In the genomic region with DNA sequence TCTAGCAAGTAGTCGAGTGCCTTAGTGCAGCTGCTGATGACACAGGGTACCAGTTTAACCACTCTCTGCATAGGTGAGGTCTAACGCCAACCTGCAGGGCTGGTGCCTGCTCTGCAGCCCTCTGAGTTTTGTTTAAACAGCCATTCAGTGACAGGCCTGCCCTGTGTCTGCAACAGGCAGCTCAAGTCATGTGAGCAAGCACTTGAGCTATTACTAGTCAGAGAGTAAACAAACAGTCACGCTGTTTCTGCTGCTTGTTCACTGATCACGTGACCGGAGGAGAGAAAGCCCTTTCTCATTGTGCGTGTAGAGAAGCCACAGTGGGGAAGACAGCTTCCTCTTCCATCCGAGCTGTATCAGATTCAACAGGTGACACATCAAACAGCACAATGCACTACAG, we compare ENCODE assay signal across 10 mouse cellular contexts.
DNase-seq lines count a peak whose midpoint lies in the region; ATAC-seq and TF ChIP-seq lines count a peak whose summit lies in the region.
"Had no signal": no experiment of that assay in that cellular context is flagged by ENCODE, and none has a peak within 500 bp of the region (broad histone marks: within the 10 kb centered on the region; RNA-seq: fewer than 3 reads in every experiment).

No protein-coding gene starts in this region.

- H3K9me3 ChIP-seq in embryonic facial prominence, embryonic 11.5 days (replicated peaks; ENCODE audit: control insufficient read depth, low read length): no peaks in the 10 kb centered on the region
- no peaks in the 10 kb centered on the region for H3K9me3 ChIP-seq in embryonic facial prominence, embryonic 10.5 days
- peaks cover 4% of the 10 kb centered on the region for H3K9me3 ChIP-seq in megakaryocyte, embryonic 14.5 days
- peaks cover 2% of the 10 kb centered on the region; the same call in 1 of the 2 replicates for H3K9me3 ChIP-seq in intestine, embryonic 16.5 days (ENCODE audit: control insufficient read depth, low read length)
- H3K9me3 ChIP-seq in midbrain, postnatal 0 days (ENCODE audit: low read length): no peaks in the 10 kb centered on the region

- no peaks in the 10 kb centered on the region; the same call in 1 of the 2 replicates for H3K4me1 ChIP-seq in embryonic facial prominence, embryonic 11.5 days (ENCODE audit: control insufficient read depth, insufficient read depth, low read length)
- peaks cover 16% of the 10 kb centered on the region for H3K4me1 ChIP-seq in embryonic facial prominence, embryonic 10.5 days
- peaks cover 6% of the 10 kb centered on the region; the same call in 1 of the 2 replicates for H3K4me1 ChIP-seq in megakaryocyte, embryonic 14.5 days
- H3K4me1 ChIP-seq in intestine, embryonic 16.5 days (ENCODE audit: control insufficient read depth, insufficient read depth, low read length): 0 out of 2 replicates have a peak, but pooled peaks cover 3% of the 10 kb centered on the region
- H3K4me1 ChIP-seq in midbrain, postnatal 0 days (ENCODE audit: insufficient read depth, low read length): no peaks in the 10 kb centered on the region

- H3K36me3 ChIP-seq in embryonic facial prominence, embryonic 11.5 days (replicated peaks; ENCODE audit: control insufficient read depth, insufficient read depth, low read depth, low read length): no peaks in the 10 kb centered on the region
- H3K36me3 ChIP-seq in embryonic facial prominence, embryonic 10.5 days (replicated peaks): no peaks in the 10 kb centered on the region
- no peaks in the 10 kb centered on the region for H3K36me3 ChIP-seq in megakaryocyte, embryonic 14.5 days (replicated peaks; ENCODE audit: low read length)
- no peaks in the 10 kb centered on the region for H3K36me3 ChIP-seq in intestine, embryonic 16.5 days (ENCODE audit: control insufficient read depth, insufficient read depth, low read length)
- H3K36me3 ChIP-seq in midbrain, postnatal 0 days (ENCODE audit: insufficient read depth, low read length): no peaks in the 10 kb centered on the region

- H3K27ac ChIP-seq in embryonic facial prominence, embryonic 11.5 days (replicated peaks; ENCODE audit: low read depth, low read length): no peak overlapping the region
- H3K27ac ChIP-seq in embryonic facial prominence, embryonic 10.5 days (replicated peaks): no peak overlapping the region
- no peak overlapping the region for H3K27ac ChIP-seq in intestine, embryonic 16.5 days (ENCODE audit: low read length)
- H3K27ac ChIP-seq in midbrain, postnatal 0 days (ENCODE audit: low read depth, low read length): no peak overlapping the region
- no peak overlapping the region for H3K27ac ChIP-seq in left cerebral cortex, adult 2 months
- H3K27ac ChIP-seq: liver, embryonic 14.5 days had no signal

- WGBS in embryonic facial prominence, embryonic 11.5 days: 50% methylated on average over 7 of the region's 7 CpGs
- 55% methylated on average over 7 of the region's 7 CpGs for WGBS in embryonic facial prominence, embryonic 10.5 days
- WGBS in intestine, embryonic 16.5 days: 10% methylated on average over 7 of the region's 7 CpGs
- 42% methylated on average over 7 of the region's 7 CpGs for WGBS in midbrain, postnatal 0 days

- peak; percentile 60; the same call in 1 of the 2 replicates for ATAC-seq in embryonic facial prominence, embryonic 11.5 days (replicated peaks; ENCODE audit: insufficient number of reproducible peaks, low FRiP score, low TSS enrichment, low read depth)
- no peak for ATAC-seq in megakaryocyte, adult 5-6 weeks (ENCODE audit: poor library complexity, severe bottlenecking)
- peak; percentile 83 for ATAC-seq in intestine, embryonic 16.5 days
- peak; percentile 36; the same call in 1 of the 2 replicates for ATAC-seq in midbrain, postnatal 0 days (ENCODE audit: low FRiP score)

- no peak for TF ChIP-seq CTCF in midbrain, postnatal 0 days (IDR thresholded peaks at IDR 0.05)
- no peak for TF ChIP-seq CTCF in left cerebral cortex, adult 2 months (IDR thresholded peaks at IDR 0.05)

- no peak overlapping the region; the same call in 1 of the 2 replicates for H3K4me2 ChIP-seq in embryonic facial prominence, embryonic 11.5 days (ENCODE audit: low read depth, low read length)
- no peak overlapping the region for H3K4me2 ChIP-seq in intestine, embryonic 16.5 days (ENCODE audit: low read depth, low read length)
- H3K4me2 ChIP-seq in midbrain, postnatal 0 days (ENCODE audit: low read depth, low read length, poor library complexity, severe bottlenecking): no peak overlapping the region

- no peak overlapping the region for H3K4me3 ChIP-seq in embryonic facial prominence, embryonic 11.5 days (ENCODE audit: low read depth, low read length)
- no peak overlapping the region for H3K4me3 ChIP-seq in embryonic facial prominence, embryonic 10.5 days
- H3K4me3 ChIP-seq in megakaryocyte, embryonic 14.5 days (replicated peaks): peak overlapping the region; percentile 21
- H3K4me3 ChIP-seq in intestine, embryonic 16.5 days (ENCODE audit: low read length): no peak overlapping the region
- H3K4me3 ChIP-seq in midbrain, postnatal 0 days (ENCODE audit: low read depth, low read length): no peak overlapping the region
- no peak overlapping the region for H3K4me3 ChIP-seq in left cerebral cortex, adult 2 months

- H3K27me3 ChIP-seq in embryonic facial prominence, embryonic 11.5 days (ENCODE audit: control insufficient read depth, insufficient read depth, low read length): no peaks in the 10 kb centered on the region
- H3K27me3 ChIP-seq in embryonic facial prominence, embryonic 10.5 days (replicated peaks; ENCODE audit: low read depth, poor library complexity, severe bottlenecking): no peaks in the 10 kb centered on the region
- peaks cover 4% of the 10 kb centered on the region for H3K27me3 ChIP-seq in megakaryocyte, embryonic 14.5 days (replicated peaks)
- no peaks in the 10 kb centered on the region for H3K27me3 ChIP-seq in intestine, embryonic 16.5 days (replicated peaks; ENCODE audit: control insufficient read depth, insufficient read depth, low read length)
- H3K27me3 ChIP-seq in midbrain, postnatal 0 days (ENCODE audit: insufficient read depth, low read length): no peaks in the 10 kb centered on the region; the same call in 1 of the 2 replicates

- DNase-seq in embryonic facial prominence, embryonic 11.5 days (ENCODE audit: low spot score): peak; percentile 35
- DNase-seq in embryonic facial prominence, embryonic 10.5 days (ENCODE audit: low spot score): no peak
- DNase-seq in midbrain, postnatal 0 days (ENCODE audit: low spot score): peak; percentile 52
- DNase-seq in adrenal gland, adult 18-20 months (ENCODE audit: low spot score in 2 of 2): no peak
- DNase-seq in left cerebral cortex, adult 2 months (ENCODE audit: extremely low spot score in 1 of 2, low spot score in 2 of 2): no peak
- DNase-seq: gastrocnemius, postnatal 36 days had no signal

- intact Hi-C loops in left cerebral cortex, adult 2 months (cut with DNase I): no loop called here

- no peak overlapping the region for H3K9ac ChIP-seq in embryonic facial prominence, embryonic 11.5 days (replicated peaks; ENCODE audit: low read length)
- no peak overlapping the region for H3K9ac ChIP-seq in intestine, embryonic 16.5 days (ENCODE audit: low read depth, low read length)
- H3K9ac ChIP-seq in midbrain, postnatal 0 days (replicated peaks; ENCODE audit: low read length, poor library complexity, severe bottlenecking): no peak overlapping the region
- H3K9ac ChIP-seq: liver, embryonic 14.5 days had no signal

Comparison
In these comparisons a context has a peak if more than half of its experiments do, and no peak if none do; other contexts are left out.
1. DNase-seq: peak in embryonic facial prominence, embryonic 11.5 days (single experiment) and midbrain, postnatal 0 days (single experiment); none in embryonic facial prominence, embryonic 10.5 days (single experiment), adrenal gland, adult 18-20 months (0 of 2) and left cerebral cortex, adult 2 months (0 of 2).